Mouse (Mus musculus): ENCODE measurements around the gene Lcn10. TPM values are rescaled to one million over a fixed set of nuclear protein-coding genes. Genes with fewer than 3 reads are reported as not detected.

The Lcn10 gene
- polyA plus RNA-seq (2014; fragmentation: Illumina TruSeq; extraction: RNeasy Lipid Tissue Mini Kit (QIAGEN cat#74804); ENCODE audit: low read depth, low replicate concordance) = not detected

DNA sequence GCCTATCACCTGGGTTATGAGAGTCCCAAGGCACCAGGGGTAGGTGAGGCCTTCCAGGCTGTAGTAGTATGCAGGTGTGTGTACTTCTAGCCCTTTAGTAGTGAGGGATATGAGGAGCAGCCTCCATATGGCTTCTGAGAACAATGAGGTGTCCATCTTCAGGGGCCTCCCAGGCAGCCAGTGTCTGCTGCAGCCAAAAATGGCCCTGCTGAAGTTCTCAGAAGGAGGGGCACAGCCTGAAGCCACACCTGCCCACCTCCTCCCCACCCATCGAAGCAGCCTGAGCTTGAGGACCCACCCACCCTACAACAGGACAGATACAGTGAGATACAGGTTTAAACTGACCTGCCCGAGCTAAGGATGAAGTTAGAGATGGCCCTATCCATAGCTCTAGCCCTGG, at the start of gene Lcn10:
Gene Lcn10 (plus strand): TSS at position 301 of the 400 bp plus-strand sequence.

DNA sequence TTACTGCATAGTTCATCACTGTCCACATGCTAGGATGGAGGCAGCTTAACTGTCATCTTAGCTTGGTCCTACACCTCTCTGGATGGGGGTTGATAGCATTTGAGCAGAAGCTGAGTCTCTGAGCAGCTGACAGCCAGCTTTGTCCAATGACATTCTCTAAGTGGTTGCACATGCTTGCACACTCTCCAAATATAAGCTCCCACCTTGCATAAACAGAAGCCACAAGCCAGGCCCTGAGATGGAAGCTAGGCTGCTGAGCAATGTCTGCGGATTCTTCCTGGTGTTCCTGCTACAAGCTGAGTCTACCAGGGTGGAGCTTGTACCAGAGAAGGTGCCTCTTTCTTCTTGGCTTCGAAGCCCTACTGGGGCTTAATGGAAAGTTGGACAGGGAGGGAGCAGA, 29.6 kb upstream of the Lcn10 start, which contains the start of gene Lcn8:
Gene Lcn8 (plus strand): TSS at position 219 of the 400 bp plus-strand sequence.

DNA sequence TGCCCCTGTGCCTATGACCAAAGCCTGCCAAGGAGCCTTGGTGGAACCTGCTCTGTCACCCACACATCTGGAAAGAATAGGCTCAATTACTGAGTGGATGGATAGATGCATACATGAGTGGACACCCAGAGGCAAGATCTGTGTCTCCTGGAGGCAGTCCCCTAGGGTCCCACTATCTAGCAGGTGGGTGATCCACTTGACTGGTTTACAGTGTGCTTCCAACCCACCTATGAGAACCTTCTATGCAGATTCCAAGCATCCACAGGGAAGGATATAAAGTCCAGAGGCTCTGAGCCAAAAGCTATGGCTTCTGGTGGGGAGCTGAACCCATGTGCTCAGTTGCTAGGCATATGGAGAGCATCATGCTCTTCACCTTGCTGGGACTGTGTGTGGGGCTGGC, 24.9 kb upstream of the Lcn10 start, which contains the start of gene Lcn5:
Gene Lcn5 (plus strand): TSS at position 301 of the 400 bp plus-strand sequence.

DNA sequence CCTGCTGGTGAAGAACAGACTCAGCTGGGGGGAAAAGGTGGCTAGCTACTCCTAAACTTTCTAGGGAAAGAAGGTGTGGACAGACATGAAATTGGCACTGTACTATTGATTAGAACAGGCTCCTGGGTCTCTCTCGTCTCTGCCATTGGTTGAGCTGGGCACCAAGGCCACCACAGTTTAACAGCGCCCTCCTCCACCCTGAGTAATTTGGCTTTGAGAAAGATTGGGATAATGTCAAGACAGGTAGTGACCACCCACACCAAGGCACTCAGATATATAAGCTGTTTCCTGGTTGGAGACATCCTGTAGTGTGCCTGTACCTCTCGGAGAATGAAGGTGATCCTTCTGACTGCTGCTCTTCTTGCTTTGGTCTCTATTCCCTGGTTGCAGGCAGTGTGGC, 6.0 kb upstream of the Lcn10 start, which contains the start of gene Lcn6:
Gene Lcn6 (plus strand): TSS at position 301 of the 400 bp plus-strand sequence.

DNA sequence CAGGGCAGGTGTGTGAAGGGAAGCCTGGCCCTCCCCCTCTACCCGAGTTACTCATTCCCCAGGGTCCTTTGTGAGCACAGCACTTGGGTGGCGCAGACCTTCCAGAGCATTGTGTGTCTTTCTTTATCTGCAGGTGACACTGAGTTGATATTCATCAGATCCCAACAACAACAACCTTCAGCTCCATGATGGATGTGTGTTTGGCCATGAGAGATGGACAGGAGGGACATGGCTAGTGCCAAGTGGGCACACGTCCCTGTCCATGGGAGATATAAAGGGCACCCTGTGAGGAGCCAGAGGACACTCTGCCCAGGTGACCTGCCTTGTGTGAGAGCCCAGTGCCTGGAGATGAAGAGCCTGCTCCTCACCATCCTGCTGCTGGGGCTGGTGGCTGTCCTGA, 17.2 kb downstream of the Lcn10 start, which contains the start of gene Obp2a:
Gene Obp2a (plus strand): TSS at position 301 of the 400 bp plus-strand sequence.

GRCm38 (mm10) chr2:25706643-25707481, 24.3 kb downstream of the Lcn10 start, which contains the start of gene Bmyc:
Gene Bmyc, plus strand, starts transcription at chr2:25706739.

Other genes with a start within 250 kb of the Lcn10 start
- not detected for gene Clic3, start 225.9 kb upstream of the Lcn10 start, polyA plus RNA-seq (2014; fragmentation: Illumina TruSeq; extraction: RNeasy Lipid Tissue Mini Kit (QIAGEN cat#74804); ENCODE audit: low read depth, low replicate concordance)
- 2.6 TPM for gene Paxx, start 221.6 kb upstream of the Lcn10 start, polyA plus RNA-seq (2014; fragmentation: Illumina TruSeq; extraction: RNeasy Lipid Tissue Mini Kit (QIAGEN cat#74804); ENCODE audit: low read depth, low replicate concordance)
- not detected for gene Ptgds, start 212.7 kb upstream of the Lcn10 start, polyA plus RNA-seq (2014; fragmentation: Illumina TruSeq; extraction: RNeasy Lipid Tissue Mini Kit (QIAGEN cat#74804); ENCODE audit: low read depth, low replicate concordance)
- not detected for gene Lcn12, start 188.8 kb upstream of the Lcn10 start, polyA plus RNA-seq (2014; fragmentation: Illumina TruSeq; extraction: RNeasy Lipid Tissue Mini Kit (QIAGEN cat#74804); ENCODE audit: low read depth, low replicate concordance)
- 1.5 TPM for gene Fbxw5, start 182.0 kb upstream of the Lcn10 start, polyA plus RNA-seq (2014; fragmentation: Illumina TruSeq; extraction: RNeasy Lipid Tissue Mini Kit (QIAGEN cat#74804); ENCODE audit: low read depth, low replicate concordance)
- not detected for gene C8g, start 181.0 kb upstream of the Lcn10 start, polyA plus RNA-seq (2014; fragmentation: Illumina TruSeq; extraction: RNeasy Lipid Tissue Mini Kit (QIAGEN cat#74804); ENCODE audit: low read depth, low replicate concordance)
- gene Traf2, start 135.8 kb upstream of the Lcn10 start, polyA plus RNA-seq (2014; fragmentation: Illumina TruSeq; extraction: RNeasy Lipid Tissue Mini Kit (QIAGEN cat#74804); ENCODE audit: low read depth, low replicate concordance) = 0.95 TPM
- gene Edf1, start 124.9 kb upstream of the Lcn10 start, polyA plus RNA-seq (2014; fragmentation: Illumina TruSeq; extraction: RNeasy Lipid Tissue Mini Kit (QIAGEN cat#74804); ENCODE audit: low read depth, low replicate concordance) = 2.6 TPM
- not detected for gene Mamdc4, start 107.9 kb upstream of the Lcn10 start, polyA plus RNA-seq (2014; fragmentation: Illumina TruSeq; extraction: RNeasy Lipid Tissue Mini Kit (QIAGEN cat#74804); ENCODE audit: low read depth, low replicate concordance)
- not detected for gene Phpt1, start 107.5 kb upstream of the Lcn10 start, polyA plus RNA-seq (2014; fragmentation: Illumina TruSeq; extraction: RNeasy Lipid Tissue Mini Kit (QIAGEN cat#74804); ENCODE audit: low read depth, low replicate concordance)
- not detected for gene Ajm1, start 101.0 kb upstream of the Lcn10 start, polyA plus RNA-seq (2014; fragmentation: Illumina TruSeq; extraction: RNeasy Lipid Tissue Mini Kit (QIAGEN cat#74804); ENCODE audit: low read depth, low replicate concordance)
- gene Rabl6, start 74.2 kb upstream of the Lcn10 start, polyA plus RNA-seq (2014; fragmentation: Illumina TruSeq; extraction: RNeasy Lipid Tissue Mini Kit (QIAGEN cat#74804); ENCODE audit: low read depth, low replicate concordance) = 29.1 TPM
- not detected for gene Ccdc183, start 65.0 kb upstream of the Lcn10 start, polyA plus RNA-seq (2014; fragmentation: Illumina TruSeq; extraction: RNeasy Lipid Tissue Mini Kit (QIAGEN cat#74804); ENCODE audit: low read depth, low replicate concordance)
- gene Tmem141, start 60.7 kb upstream of the Lcn10 start, polyA plus RNA-seq (2014; fragmentation: Illumina TruSeq; extraction: RNeasy Lipid Tissue Mini Kit (QIAGEN cat#74804); ENCODE audit: low read depth, low replicate concordance) = 3.3 TPM
- gene Fcna, start 54.7 kb upstream of the Lcn10 start, polyA plus RNA-seq (2014; fragmentation: Illumina TruSeq; extraction: RNeasy Lipid Tissue Mini Kit (QIAGEN cat#74804); ENCODE audit: low read depth, low replicate concordance) = 7.5 TPM
- not detected for gene Lcn8, start 29.6 kb upstream of the Lcn10 start, polyA plus RNA-seq (2014; fragmentation: Illumina TruSeq; extraction: RNeasy Lipid Tissue Mini Kit (QIAGEN cat#74804); ENCODE audit: low read depth, low replicate concordance)
- gene Lcn5, start 24.8 kb upstream of the Lcn10 start, polyA plus RNA-seq (2014; fragmentation: Illumina TruSeq; extraction: RNeasy Lipid Tissue Mini Kit (QIAGEN cat#74804); ENCODE audit: low read depth, low replicate concordance) = not detected
- not detected for gene Lcn6, start 5.9 kb upstream of the Lcn10 start, polyA plus RNA-seq (2014; fragmentation: Illumina TruSeq; extraction: RNeasy Lipid Tissue Mini Kit (QIAGEN cat#74804); ENCODE audit: low read depth, low replicate concordance)
- gene Obp2a, start 17.3 kb downstream of the Lcn10 start, polyA plus RNA-seq (2014; fragmentation: Illumina TruSeq; extraction: RNeasy Lipid Tissue Mini Kit (QIAGEN cat#74804); ENCODE audit: low read depth, low replicate concordance) = not detected
- gene Bmyc, start 24.0 kb downstream of the Lcn10 start, polyA plus RNA-seq (2014; fragmentation: Illumina TruSeq; extraction: RNeasy Lipid Tissue Mini Kit (QIAGEN cat#74804); ENCODE audit: low read depth, low replicate concordance) = 5.0 TPM
- not detected for gene Obp2b, start 54.3 kb downstream of the Lcn10 start, polyA plus RNA-seq (2014; fragmentation: Illumina TruSeq; extraction: RNeasy Lipid Tissue Mini Kit (QIAGEN cat#74804); ENCODE audit: low read depth, low replicate concordance)
- gene Lcn3, start 82.8 kb downstream of the Lcn10 start, polyA plus RNA-seq (2014; fragmentation: Illumina TruSeq; extraction: RNeasy Lipid Tissue Mini Kit (QIAGEN cat#74804); ENCODE audit: low read depth, low replicate concordance) = not detected
- not detected for gene Lcn11, start 94.3 kb downstream of the Lcn10 start, polyA plus RNA-seq (2014; fragmentation: Illumina TruSeq; extraction: RNeasy Lipid Tissue Mini Kit (QIAGEN cat#74804); ENCODE audit: low read depth, low replicate concordance)
- not detected for gene Gm13539, start 99.5 kb downstream of the Lcn10 start, polyA plus RNA-seq (2014; fragmentation: Illumina TruSeq; extraction: RNeasy Lipid Tissue Mini Kit (QIAGEN cat#74804); ENCODE audit: low read depth, low replicate concordance)
- not detected for gene Glt6d1, start 133.1 kb downstream of the Lcn10 start, polyA plus RNA-seq (2014; fragmentation: Illumina TruSeq; extraction: RNeasy Lipid Tissue Mini Kit (QIAGEN cat#74804); ENCODE audit: low read depth, low replicate concordance)
- not detected for gene Lcn9, start 140.4 kb downstream of the Lcn10 start, polyA plus RNA-seq (2014; fragmentation: Illumina TruSeq; extraction: RNeasy Lipid Tissue Mini Kit (QIAGEN cat#74804); ENCODE audit: low read depth, low replicate concordance)
- not detected for gene Sohlh1, start 164.5 kb downstream of the Lcn10 start, polyA plus RNA-seq (2014; fragmentation: Illumina TruSeq; extraction: RNeasy Lipid Tissue Mini Kit (QIAGEN cat#74804); ENCODE audit: low read depth, low replicate concordance)
- 0.13 TPM for gene Kcnt1, start 181.0 kb downstream of the Lcn10 start, polyA plus RNA-seq (2014; fragmentation: Illumina TruSeq; extraction: RNeasy Lipid Tissue Mini Kit (QIAGEN cat#74804); ENCODE audit: low read depth, low replicate concordance)

Measured in sigmoid colon, adult 10 weeks (tissue).